Mouse (Mus musculus): ENCODE results near the gene Lrig2.
A peak's percentile ranks its signal among the peaks of the same experiment; 100 is the strongest.
"Not testable (repeated sequence)": the region's sequence is repeated elsewhere in the genome, so short reads cannot be mapped to it uniquely, and the experiment has no call there.

The Lrig2 gene

GRCm38 (mm10) chr3:104431156-104431847 is 80.4 kb downstream of the Lrig2 start:
- DNase-seq = no peak

DNA sequence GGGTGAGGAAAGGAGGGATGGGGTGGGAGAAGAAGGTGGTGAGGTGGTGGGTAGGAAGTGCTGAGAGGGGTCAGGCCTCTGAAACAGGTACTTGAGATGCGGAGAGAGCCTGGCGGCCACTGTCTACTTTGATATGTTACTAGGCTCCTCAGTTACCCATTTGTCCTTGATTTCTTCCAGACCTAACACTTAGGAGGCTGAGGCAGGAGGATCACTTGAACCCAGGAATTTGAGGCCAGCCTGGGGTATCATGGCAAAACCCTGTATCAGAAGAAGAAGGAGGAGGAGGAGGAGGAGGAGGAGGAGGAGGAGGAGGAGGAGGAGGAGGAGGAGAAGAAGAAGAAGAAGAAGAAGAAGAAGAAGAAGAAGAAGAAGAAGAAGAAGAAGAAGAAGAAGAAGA is 84.4 kb downstream of the Lrig2 start:
- not testable (repeated sequence) for DNase-seq

DNA sequence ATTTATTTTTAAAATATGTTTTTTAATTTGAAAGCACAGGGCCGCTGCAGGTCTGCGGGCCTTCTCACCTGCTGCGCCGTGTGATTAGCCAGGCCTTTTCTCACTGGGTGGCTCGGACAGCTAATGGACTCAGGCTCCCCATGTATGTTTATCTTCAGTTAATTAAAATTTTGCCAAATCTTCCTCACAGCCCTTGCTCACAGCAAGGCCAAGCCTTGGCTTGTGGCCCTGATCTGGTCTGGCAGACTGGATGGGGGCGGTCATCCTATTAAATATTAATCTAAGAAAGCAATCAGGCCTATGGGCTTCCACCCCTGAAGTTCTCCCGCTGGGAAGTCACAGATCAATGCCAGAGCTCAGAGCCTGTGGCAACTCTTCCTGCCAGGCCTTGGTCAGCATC is 87.4 kb downstream of the Lrig2 start:
- no peak for DNase-seq

DNA sequence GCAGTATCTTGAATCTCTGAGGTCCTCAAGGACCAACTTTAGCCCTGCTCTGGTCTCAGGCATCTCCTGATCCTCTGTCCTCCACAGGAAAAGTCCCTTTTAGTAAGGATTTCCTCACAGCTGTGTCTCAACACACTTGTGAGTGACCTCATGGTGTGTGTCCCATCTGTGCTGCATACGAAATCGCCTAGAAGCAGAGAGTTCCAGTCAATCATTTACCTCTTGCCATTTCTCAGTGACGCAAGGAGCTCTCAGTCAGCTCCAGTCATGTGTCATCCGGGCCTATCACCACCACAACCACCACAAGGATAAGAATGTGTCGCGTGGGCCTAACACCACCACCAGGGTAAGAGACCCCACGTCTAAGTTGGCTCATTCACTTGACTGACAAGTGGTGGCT is 90.8 kb downstream of the Lrig2 start:
- DNase-seq = no peak

DNA sequence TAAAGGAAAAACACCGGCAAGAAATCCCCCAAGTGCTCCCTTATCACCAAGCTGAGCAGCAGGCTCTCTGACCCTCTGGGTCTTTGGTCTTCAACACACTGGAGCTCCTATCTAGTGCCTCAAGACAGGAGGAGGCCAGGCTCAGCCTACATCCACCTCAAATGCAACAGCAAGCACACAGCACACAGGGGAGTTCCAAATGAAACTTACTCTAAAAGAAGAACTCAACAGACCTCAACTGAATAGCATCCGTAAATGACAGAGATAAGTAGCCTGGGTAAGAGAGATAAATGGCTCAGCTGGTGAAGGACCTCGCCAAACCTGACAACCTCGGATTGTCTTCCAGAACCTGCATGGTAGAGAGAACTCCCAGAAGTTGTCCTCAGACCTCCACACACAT is 91.7 kb downstream of the Lrig2 start:
- DNase-seq = no peak

- DNase-seq = no peak
Measured at GRCm38 (mm10) chr3:104416806-104417205, 94.9 kb downstream of the Lrig2 start.

GRCm38 (mm10) chr3:104412482-104412881 is 99.2 kb downstream of the Lrig2 start:
- no peak for DNase-seq

- no peak for DNase-seq
Measured at GRCm38 (mm10) chr3:104407506-104407905, 104.2 kb downstream of the Lrig2 start.

DNA sequence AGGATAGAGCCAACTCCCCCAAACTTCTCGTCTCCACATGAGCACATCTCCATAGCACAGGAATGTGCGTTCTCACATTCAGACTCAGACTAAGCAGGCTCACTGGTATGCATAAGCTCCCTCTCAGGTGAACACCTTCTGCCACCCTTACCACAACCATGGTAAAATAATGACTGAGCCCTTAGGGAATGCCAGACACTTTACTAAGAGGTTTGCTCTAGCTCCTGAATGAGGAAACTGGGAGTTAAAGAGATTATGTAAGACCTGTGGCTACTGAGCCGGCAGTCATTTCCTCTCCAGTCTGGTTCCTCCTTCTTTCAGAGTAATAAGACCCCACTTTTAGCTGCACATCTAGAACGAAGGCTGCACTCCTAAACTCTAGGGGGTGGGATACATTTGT is 108.1 kb downstream of the Lrig2 start:
- DNase-seq = peak; percentile 50 to 69

GRCm38 (mm10) chr3:104401176-104401575 is 110.5 kb downstream of the Lrig2 start:
- peak; percentile 9 to 19 for DNase-seq

- DNase-seq = no peak
Measured at GRCm38 (mm10) chr3:104400126-104400525, 111.6 kb downstream of the Lrig2 start.

- DNase-seq = no peak
Measured at GRCm38 (mm10) chr3:104399296-104400045, 112.2 kb downstream of the Lrig2 start.

DNA sequence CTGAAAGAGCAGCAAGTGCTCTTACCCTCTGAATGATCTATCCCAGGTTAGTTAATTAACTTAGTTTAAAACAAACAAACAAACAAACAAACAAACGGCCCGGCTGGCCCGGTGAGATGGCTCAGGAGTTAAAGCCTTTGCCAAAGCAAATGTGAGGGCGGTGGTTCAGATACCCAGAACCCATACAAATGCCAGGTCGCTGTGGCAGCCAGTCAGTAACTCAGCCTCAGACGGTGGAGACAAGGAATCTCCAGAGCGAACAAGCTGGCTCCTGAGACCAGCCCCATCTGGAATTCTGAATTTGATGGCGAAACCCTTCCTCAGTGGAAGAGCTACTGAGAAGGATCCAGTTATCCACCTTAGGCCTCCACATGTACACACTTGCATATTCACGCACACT is 114.4 kb downstream of the Lrig2 start:
- DNase-seq = no peak

DNA sequence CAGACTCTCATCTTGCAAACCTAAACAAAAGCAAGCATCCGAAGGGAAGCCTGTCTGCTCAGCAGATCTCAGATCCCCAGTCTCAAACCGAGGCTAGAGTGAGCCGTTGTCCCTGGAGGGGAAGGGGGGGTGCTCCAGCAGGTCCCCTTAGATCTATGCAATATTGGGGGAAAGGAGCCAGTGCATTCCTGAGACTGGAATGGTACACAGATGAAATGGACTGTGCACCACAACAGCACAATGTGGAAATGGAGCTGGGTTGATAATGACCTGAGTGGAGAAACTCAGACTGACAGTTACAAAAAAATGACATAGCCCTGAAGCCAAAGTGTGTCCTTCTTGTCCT is 115.0 kb downstream of the Lrig2 start:
- DNase-seq = no peak

DNA sequence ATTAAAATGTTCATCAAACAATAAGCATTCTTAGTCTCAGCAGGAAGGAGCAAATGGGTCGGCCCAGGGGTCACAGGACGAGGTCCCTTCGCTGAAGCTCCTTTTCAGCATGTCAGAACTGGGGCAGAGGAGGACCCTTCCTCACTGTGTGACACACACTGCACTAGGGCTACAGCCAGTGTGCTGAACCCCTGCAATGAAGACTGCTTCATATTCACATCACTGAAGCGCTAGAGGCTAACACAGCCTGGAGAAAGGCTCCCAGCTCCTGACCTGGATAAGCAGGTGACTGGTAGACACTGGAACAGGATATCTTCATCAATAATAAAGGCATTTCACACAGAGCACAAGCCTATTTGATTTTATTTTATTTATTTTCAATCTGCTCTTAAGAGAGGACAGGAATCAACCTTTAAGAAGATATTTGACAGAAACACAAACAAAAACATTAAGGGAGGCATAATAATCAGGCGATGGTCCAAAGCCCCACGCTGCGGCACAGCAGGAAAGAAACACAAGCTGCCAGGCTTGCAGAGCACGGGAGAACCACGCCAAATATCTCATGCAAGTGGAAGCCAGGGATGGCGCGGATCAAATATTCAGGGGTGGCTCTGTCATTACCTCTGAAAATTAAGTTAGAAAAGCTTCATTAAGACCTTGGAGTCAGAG is 115.5 kb downstream of the Lrig2 start:
- no peak for DNase-seq

GRCm38 (mm10) chr3:104390072-104390471 is 121.6 kb downstream of the Lrig2 start:
- DNase-seq = no peak

- DNase-seq = no peak
Measured at GRCm38 (mm10) chr3:104389449-104389848, 122.3 kb downstream of the Lrig2 start.

DNA sequence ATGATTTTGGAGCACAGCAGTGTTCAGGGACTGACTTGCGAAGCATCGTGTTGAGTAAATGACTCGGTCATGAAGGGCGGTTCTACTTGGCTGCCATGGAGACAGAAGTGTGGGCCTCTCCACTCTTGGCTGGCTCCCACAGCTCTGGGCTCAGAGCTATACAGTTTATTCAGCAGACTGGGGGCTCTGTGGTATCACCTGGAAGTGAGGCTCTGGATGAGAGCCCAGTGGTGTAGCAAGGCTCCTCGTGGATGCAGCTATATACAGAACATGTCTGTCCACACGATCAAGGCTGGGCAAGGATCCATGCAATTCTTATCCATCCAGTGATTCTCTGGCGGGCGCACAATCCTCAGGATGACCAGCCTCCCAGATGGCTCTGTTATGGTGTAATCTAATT is 126.1 kb downstream of the Lrig2 start:
- peak; percentile 80 to 82 for DNase-seq

DNA sequence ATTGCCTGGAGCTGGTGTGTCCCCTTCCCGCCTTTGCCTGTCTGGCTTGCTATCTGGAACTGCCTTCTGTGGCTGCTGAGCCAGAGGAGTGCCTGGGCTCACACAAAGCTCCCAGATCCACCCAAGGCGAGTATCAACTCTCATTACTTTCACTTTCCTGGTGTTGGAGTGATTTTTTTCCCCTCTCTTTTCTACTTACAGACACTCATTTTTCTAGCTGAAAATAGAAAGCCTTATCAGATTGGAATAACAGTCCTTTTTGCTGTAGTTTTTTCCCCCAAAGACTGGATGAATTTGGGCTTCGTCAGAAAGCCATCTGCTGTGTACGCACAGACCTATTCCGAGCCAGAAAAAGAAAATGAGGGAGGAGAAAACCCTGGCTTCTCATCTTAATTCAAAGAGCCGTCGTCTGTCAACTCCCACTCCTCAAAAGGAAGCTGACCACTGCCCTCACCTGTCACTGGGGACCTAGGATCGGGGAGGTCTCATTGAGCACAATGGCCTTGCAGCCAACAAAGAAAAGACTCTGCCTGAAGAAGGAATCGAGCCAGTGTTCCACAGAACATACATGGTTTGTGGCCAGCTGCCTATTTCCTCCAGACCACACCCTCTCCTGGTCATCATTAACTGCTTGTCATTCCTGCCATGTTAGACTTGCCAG is 127.9 kb downstream of the Lrig2 start:
- peak in 1 of 2 experiments; percentile 15 for DNase-seq

GRCm38 (mm10) chr3:104378228-104378627 is 133.5 kb downstream of the Lrig2 start:
- no peak for DNase-seq

DNA sequence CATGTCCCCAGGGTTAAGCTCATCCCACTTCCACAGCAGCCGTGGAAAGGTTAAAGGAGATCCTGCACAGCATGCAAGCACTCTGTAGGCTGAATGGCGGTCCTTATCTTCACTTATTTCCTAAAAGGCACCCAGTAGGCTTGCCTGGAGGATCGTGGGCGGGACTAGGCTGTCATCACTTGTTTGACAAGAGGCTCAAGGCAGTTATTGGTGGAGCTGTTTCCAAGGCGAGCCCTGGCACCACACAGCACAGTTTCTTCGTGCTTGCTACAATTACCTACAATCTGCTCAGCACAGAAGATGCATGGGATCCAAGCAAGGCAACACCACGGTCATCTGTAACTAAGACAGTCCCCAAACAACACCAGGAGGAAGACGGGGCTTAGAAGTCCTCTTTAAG is 137.8 kb downstream of the Lrig2 start:
- DNase-seq = no peak

- peak; percentile 77 to 84 for DNase-seq
Measured at GRCm38 (mm10) chr3:104372374-104372773, 139.3 kb downstream of the Lrig2 start.

GRCm38 (mm10) chr3:104367912-104368311 is 143.8 kb downstream of the Lrig2 start:
- DNase-seq = no peak
